Mouse (Mus musculus): Measurements from ENCODE around the gene Gm28539.
A peak's percentile ranks its signal among the peaks of the same experiment; 100 is the strongest.

Gene Gm28539

GRCm38 (mm10) chr16:18836468-18837208 lies at the start of gene Gm28539, which contains the start of gene 2510002D24Rik:
Gene Gm28539 (plus strand): TSS chr16:18836584.
Gene 2510002D24Rik (plus strand): TSS chr16:18836578.
- peak; percentile 81 to 88 for DNase-seq (ENCODE audit: low spot score in 2 of 2)

- DNase-seq (ENCODE audit: low spot score in 2 of 2) = no peak
Measured at GRCm38 (mm10) chr16:18786652-18787051, 49.7 kb upstream of the Gm28539 start.

- no peak for DNase-seq (ENCODE audit: low spot score in 2 of 2)
Measured at GRCm38 (mm10) chr16:18788627-18789406, 47.6 kb upstream of the Gm28539 start.

GRCm38 (mm10) chr16:18795223-18795899 lies 41.0 kb upstream of the Gm28539 start:
- no peak for DNase-seq (ENCODE audit: low spot score in 2 of 2)

- no peak for DNase-seq (ENCODE audit: low spot score in 2 of 2)
Measured at GRCm38 (mm10) chr16:18796645-18797044, 39.7 kb upstream of the Gm28539 start.

GRCm38 (mm10) chr16:18798151-18798550 lies 38.2 kb upstream of the Gm28539 start:
- DNase-seq (ENCODE audit: low spot score in 2 of 2) = no peak

- no peak for DNase-seq (ENCODE audit: low spot score in 2 of 2)
Measured at GRCm38 (mm10) chr16:18798841-18799240, 37.5 kb upstream of the Gm28539 start.

GRCm38 (mm10) chr16:18805746-18806145 lies 30.6 kb upstream of the Gm28539 start:
- DNase-seq (ENCODE audit: low spot score in 2 of 2) = no peak

GRCm38 (mm10) chr16:18809001-18809400 lies 27.4 kb upstream of the Gm28539 start:
- DNase-seq (ENCODE audit: low spot score in 2 of 2) = no peak

GRCm38 (mm10) chr16:18811032-18811431 lies 25.4 kb upstream of the Gm28539 start:
- DNase-seq (ENCODE audit: low spot score in 2 of 2) = no peak

GRCm38 (mm10) chr16:18811468-18812384 lies 24.7 kb upstream of the Gm28539 start, which contains the start of the genes Ufd1 and Cdc45:
Gene Ufd1 (plus strand): TSS chr16:18811779.
Gene Cdc45 (minus strand): TSS chr16:18811987.
- DNase-seq (ENCODE audit: low spot score in 2 of 2) = peak; percentile 68 to 82

GRCm38 (mm10) chr16:18812385-18812910 lies 23.9 kb upstream of the Gm28539 start:
- no peak for DNase-seq (ENCODE audit: low spot score in 2 of 2)

GRCm38 (mm10) chr16:18822356-18822755 lies 14.0 kb upstream of the Gm28539 start:
- no peak for DNase-seq (ENCODE audit: low spot score in 2 of 2)

GRCm38 (mm10) chr16:18822925-18823324 lies 13.5 kb upstream of the Gm28539 start:
- no peak for DNase-seq (ENCODE audit: low spot score in 2 of 2)

- no peak for DNase-seq (ENCODE audit: low spot score in 2 of 2)
Measured at GRCm38 (mm10) chr16:18828630-18829029, 7.8 kb upstream of the Gm28539 start.

GRCm38 (mm10) chr16:18829102-18829501 lies 7.3 kb upstream of the Gm28539 start:
- no peak for DNase-seq (ENCODE audit: low spot score in 2 of 2)

- no peak for DNase-seq (ENCODE audit: low spot score in 2 of 2)
Measured at GRCm38 (mm10) chr16:18833486-18833885, 2.9 kb upstream of the Gm28539 start.

GRCm38 (mm10) chr16:18836073-18836467 lies 314 bp upstream of the Gm28539 start:
- DNase-seq (ENCODE audit: low spot score in 2 of 2) = no peak

GRCm38 (mm10) chr16:18838346-18838745 lies 2.0 kb downstream of the Gm28539 start:
- DNase-seq (ENCODE audit: low spot score in 2 of 2) = no peak

- DNase-seq (ENCODE audit: low spot score in 2 of 2) = no peak
Measured at GRCm38 (mm10) chr16:18846301-18846820, 10.0 kb downstream of the Gm28539 start.

All from spleen, postnatal 14 days (tissue).